Mouse (Mus musculus) forebrain, embryonic 12.5 days (tissue): ENCODE measurements around the gene Cdipt. TPM values are rescaled to one million over a fixed set of nuclear protein-coding genes. Genes with fewer than 3 reads are reported as not detected.

Experiments
- ATAC-seq: fragments of 200-750 bp; cut with Nextera tagmentation; 2 replicates; pipeline ENCODE4 v1.8.0; 2017; ENCODE audit warnings: moderate TSS enrichment; ENCODE audit not compliant: low FRiP score
- H3K27ac ChIP-seq: fragments of 300-500 bp; sonication (generic); 2 replicates; pipeline ENCODE4 v1.5.1; 2016; ENCODE audit warnings: mild to moderate bottlenecking
- H3K27me3 ChIP-seq: fragments of 300-500 bp; sonication (generic); 2 replicates; pipeline ENCODE4 v1.6.1; 2016; ENCODE audit warnings: mild to moderate bottlenecking
- H3K36me3 ChIP-seq: fragments of 300-500 bp; sonication (generic); replicated peaks from 2 replicates; pipeline ENCODE4 v1.6.1; 2016; ENCODE audit warnings: mild to moderate bottlenecking
- H3K4me1 ChIP-seq: fragments of 300-500 bp; sonication (generic); 2 replicates; pipeline ENCODE4 v1.6.1; 2016
- H3K4me2 ChIP-seq: fragments of 300-500 bp; sonication (generic); 2 replicates; pipeline ENCODE4 v1.6.1; 2016; ENCODE audit warnings: mild to moderate bottlenecking, moderate library complexity
- H3K4me3 ChIP-seq: fragments of 300-500 bp; sonication (generic); replicated peaks from 2 replicates; pipeline ENCODE4 v1.5.1; 2016; ENCODE audit warnings: mild to moderate bottlenecking
- H3K9ac ChIP-seq: fragments of 300-500 bp; sonication (generic); 2 replicates; pipeline ENCODE4 v1.6.1; 2016; ENCODE audit warnings: mild to moderate bottlenecking
- H3K9me3 ChIP-seq: fragments of 300-500 bp; sonication (generic); 2 replicates; pipeline ENCODE4 v1.6.1; 2016
- WGBS: fragments of 180-500 bp; shearing (Covaris S2); methylation state at CpG from one replicate; pipeline ENCODE4 v1.1.7; 2016; 5-methylcytosine and 5-hydroxymethylcytosine counted together
- polyA plus RNA-seq: library from polyadenylated mRNA; unstranded; fragments of >200 nt; fragmentation: Nextera tagmentation; extraction: Ambion mirVana; gene quantifications from 2 replicates; pipeline ENCODE4 v1.2.1, GENCODE M21; 2016

Gene Cdipt
- polyA plus RNA-seq, 1 experiment from 2014 or later: 79.6 TPM

DNA sequence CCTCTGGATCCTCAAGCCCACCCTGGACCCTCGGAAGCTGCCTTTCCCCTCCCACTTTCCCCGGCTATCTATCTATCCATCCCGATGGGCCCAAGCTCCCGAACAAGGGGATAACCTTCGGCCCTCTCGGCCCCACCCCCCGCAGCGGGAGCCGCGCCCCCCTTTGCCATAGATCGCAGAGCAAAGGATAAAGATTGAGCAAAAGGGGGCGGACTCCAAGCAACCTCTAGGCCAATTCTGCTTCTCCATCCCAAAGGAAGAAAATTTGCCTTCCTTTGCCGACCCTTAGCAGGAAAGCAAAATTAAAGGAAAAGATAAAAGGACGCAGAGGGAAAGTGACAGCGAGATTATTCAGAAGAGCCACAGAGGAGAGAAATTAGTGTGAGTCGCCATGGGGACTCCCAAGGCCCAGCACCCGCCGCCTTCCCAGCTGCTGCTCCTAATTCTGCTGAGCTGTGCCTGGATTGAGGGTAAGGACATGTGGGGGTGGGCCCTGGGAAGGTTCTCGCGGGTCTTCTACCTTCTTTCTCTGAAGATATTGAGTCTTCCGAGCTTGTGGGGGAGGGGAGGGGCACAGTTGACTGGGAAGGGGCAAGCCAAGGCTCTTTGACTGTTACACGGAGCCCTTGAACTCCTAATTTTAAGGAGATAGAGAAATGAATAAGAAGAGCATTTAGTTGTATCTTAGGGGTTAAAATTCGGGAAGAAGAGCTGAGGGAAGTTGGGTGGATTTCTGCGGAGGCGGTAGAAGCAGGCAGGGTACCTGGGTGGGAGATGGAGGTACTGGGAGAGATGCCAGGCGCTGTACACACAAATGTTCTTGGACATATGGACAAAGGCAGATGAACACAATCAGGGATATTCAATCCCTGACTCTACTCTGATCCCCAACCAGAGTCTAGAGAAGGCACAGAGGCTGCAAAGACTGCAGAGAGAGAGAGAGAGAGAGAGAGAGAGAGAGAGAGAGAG, 24.8 kb upstream of the Cdipt start:
- Histone ChIP-seq H3K4me1 (peaks cover 34% of the 10 kb centered on the region), H3K4me3 (peak overlapping the region; percentile 50), H3K4me2 (peak overlapping the region; percentile 95), H3K9ac (peak overlapping the region; percentile 68), H3K9me3 (no peaks in the 10 kb centered on the region), H3K36me3 (0 out of 2 replicates have a peak, but pooled peaks cover 2% of the 10 kb centered on the region), H3K27ac (peak overlapping the region; percentile 81), H3K27me3 (peaks cover 55% of the 10 kb centered on the region)
- ATAC-seq: 0 out of 2 replicates have a peak, but pooled peaks have one; percentile 16
- WGBS: 5% methylated on average over 26 of the region's 26 CpGs

DNA sequence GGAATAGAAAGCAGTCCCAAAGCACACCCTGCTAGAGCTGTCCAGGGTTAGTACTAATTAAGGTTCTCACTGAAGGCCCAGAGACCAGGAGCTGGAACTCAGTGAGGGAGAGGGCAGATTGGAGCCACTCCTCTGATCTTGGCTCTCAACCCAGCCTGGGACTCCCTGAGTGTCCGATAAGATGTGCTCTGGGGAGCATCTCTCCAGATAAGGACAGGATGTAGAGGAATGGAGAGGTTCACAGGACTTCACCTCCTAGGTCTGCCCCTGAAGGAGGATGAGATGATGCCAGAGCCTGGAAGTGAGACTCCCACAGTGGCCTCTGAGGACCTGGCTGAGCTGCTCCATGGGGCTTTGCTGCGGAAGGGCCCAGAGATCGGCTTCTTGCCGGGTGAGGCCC, 24.0 kb upstream of the Cdipt start:
- peaks cover 34% of the 10 kb centered on the region for H3K4me1 ChIP-seq
- WGBS: 26% methylated on average over 4 of the region's 4 CpGs
- peaks cover 55% of the 10 kb centered on the region for H3K27me3 ChIP-seq
- H3K9me3 ChIP-seq: no peaks in the 10 kb centered on the region
- H3K4me2 ChIP-seq: peak overlapping the region; percentile 95
- no peak overlapping the region for H3K27ac ChIP-seq
- no peaks in the 10 kb centered on the region for H3K36me3 ChIP-seq
- peak overlapping the region; percentile 68 for H3K9ac ChIP-seq
- peak overlapping the region; percentile 50 for H3K4me3 ChIP-seq
- no peak for ATAC-seq

DNA sequence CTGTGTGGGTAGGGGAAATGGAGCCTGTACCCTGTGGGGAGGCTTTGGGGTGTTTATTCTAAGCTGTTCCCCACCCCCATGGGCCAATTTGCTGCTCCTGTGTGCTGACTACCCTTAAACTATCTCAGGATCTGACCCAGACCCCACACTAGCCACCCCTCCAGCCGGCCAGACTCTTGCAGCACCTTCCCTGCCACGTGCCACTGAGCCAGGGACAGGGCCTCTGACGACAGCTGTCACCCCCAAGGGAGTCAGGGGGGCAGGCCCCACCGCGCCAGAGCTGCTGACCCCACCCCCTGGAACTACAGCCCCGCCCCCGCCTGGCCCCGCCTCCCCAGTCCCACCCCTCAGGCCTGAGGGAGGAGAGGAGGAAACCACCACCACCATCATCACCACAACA, 23.1 kb upstream of the Cdipt start:
- Histone ChIP-seq H3K4me2 (peak overlapping the region; percentile 95), H3K4me1 (peaks cover 34% of the 10 kb centered on the region), H3K36me3 (no peaks in the 10 kb centered on the region), H3K27me3 (peaks cover 55% of the 10 kb centered on the region), H3K27ac (no peak overlapping the region), H3K9ac (0 out of 2 replicates have a peak overlapping the region, but pooled peaks have one; percentile 68), H3K9me3 (no peaks in the 10 kb centered on the region), H3K4me3 (peak overlapping the region; percentile 50)
- 3% methylated on average over 8 of the region's 8 CpGs for WGBS
- ATAC-seq: no peak

DNA sequence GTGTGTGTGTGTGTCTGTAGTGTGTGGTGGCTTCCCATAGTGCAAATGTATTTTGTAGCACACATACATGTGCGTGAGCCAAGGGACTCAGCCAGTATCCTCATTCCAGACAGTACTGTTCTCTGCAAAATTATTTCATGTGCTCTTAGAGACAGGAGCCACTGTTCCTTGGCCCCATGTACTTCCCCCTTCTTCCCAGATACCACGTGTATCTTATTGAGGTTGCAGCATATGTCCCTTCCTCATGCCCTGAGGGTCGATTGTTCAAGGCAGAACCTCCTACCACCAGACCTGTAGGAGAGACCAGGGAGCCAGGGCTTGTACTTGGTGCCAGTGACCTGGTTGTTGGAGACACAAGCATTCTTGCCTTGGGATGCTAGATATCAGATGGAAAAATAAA, 20.6 kb upstream of the Cdipt start:
- Histone ChIP-seq H3K36me3 (no peaks in the 10 kb centered on the region), H3K4me1 (peaks cover 14% of the 10 kb centered on the region), H3K4me2 (no peak overlapping the region), H3K9ac (no peak overlapping the region), H3K27ac (no peak overlapping the region), H3K9me3 (no peaks in the 10 kb centered on the region), H3K27me3 (peaks cover 37% of the 10 kb centered on the region), H3K4me3 (no peak overlapping the region)
- no peak for ATAC-seq
- 70% methylated on average over 3 of the region's 3 CpGs for WGBS

DNA sequence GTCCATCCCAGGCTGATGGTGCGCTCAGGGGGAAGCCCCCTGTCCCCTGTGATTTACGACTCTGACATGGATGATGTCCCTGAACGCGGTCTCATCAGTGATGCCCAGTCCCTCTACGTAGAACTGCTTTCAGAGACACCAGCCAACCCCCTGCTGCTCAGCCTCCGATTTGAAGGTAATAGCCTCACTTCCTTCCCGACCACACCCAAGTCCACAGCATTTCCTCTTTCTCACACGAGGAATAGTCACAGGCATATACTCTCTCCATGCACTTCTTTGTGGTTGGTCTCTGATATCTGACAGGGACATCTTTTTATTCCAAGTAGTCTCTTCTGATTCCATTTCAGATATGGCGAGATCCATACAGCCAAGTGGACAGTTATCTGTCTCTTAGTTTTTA, 15.9 kb upstream of the Cdipt start:
- no peak for ATAC-seq
- Histone ChIP-seq H3K4me3 (no peak overlapping the region), H3K9ac (no peak overlapping the region), H3K36me3 (peaks cover 7% of the 10 kb centered on the region; the same call in 1 of the 2 replicates), H3K4me2 (no peak overlapping the region), H3K4me1 (0 out of 2 replicates have a peak, but pooled peaks cover 3% of the 10 kb centered on the region), H3K27me3 (peaks cover 31% of the 10 kb centered on the region), H3K9me3 (no peaks in the 10 kb centered on the region), H3K27ac (no peak overlapping the region)
- WGBS: 80% methylated on average over 9 of the region's 9 CpGs

DNA sequence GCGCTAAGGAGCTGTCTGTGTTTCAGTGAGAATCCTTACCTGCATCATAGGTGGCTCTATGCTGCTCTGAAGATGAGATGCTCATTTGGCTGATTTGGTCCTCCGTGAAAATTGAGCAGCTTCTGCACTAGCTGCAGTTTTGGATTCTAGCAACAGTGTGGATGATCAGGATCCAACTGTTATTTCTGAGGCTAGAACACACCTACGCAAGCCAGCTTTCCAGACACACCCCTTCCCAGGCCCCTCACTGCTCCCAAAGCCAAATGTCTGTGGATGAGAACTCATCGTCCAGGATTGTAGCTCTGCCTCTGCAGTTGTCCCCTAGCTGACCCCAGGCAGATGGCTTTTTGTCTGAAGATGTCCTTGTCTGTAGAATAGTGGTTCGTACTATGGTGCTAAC, 14.6 kb upstream of the Cdipt start:
- Histone ChIP-seq H3K4me1 (0 out of 2 replicates have a peak, but pooled peaks cover 3% of the 10 kb centered on the region), H3K36me3 (peaks cover 7% of the 10 kb centered on the region; the same call in 1 of the 2 replicates)

DNA sequence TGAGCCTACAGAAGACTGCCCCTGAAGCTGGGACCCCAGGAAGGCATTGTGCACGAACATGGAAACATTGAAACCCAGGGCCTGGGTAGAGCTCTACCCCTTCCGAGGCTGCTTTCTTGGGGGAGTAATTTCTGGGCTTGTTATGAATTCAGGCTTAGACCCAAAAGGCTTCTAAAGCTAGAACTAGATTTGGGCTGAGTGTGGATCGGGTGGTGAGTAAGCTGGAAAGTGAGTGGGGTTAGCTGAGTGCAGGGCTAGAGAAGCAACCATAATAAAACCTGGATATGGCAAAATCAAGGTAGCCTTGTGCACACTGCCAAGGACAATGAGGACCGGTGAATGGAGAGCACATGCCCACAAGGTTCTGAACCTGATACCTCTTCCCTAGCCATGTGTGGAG, 13.7 kb upstream of the Cdipt start:
- H3K27me3 ChIP-seq: peaks cover 31% of the 10 kb centered on the region
- 92% methylated on average over 4 of the region's 4 CpGs for WGBS
- H3K27ac ChIP-seq: no peak overlapping the region
- no peak for ATAC-seq
- no peaks in the 10 kb centered on the region for H3K9me3 ChIP-seq
- H3K4me1 ChIP-seq: 0 out of 2 replicates have a peak, but pooled peaks cover 3% of the 10 kb centered on the region
- no peak overlapping the region for H3K9ac ChIP-seq
- no peak overlapping the region for H3K4me2 ChIP-seq
- no peak overlapping the region for H3K4me3 ChIP-seq
- H3K36me3 ChIP-seq: peaks cover 10% of the 10 kb centered on the region; the same call in 1 of the 2 replicates

More for the DNA sequence above, 14.6 kb upstream of the Cdipt start:
- Histone ChIP-seq H3K9ac (no peak overlapping the region), H3K4me3 (no peak overlapping the region), H3K27ac (no peak overlapping the region), H3K9me3 (no peaks in the 10 kb centered on the region), H3K4me2 (no peak overlapping the region), H3K27me3 (peaks cover 31% of the 10 kb centered on the region)
- ATAC-seq: no peak
- WGBS: 87% methylated on average over 5 of the region's 5 CpGs

DNA sequence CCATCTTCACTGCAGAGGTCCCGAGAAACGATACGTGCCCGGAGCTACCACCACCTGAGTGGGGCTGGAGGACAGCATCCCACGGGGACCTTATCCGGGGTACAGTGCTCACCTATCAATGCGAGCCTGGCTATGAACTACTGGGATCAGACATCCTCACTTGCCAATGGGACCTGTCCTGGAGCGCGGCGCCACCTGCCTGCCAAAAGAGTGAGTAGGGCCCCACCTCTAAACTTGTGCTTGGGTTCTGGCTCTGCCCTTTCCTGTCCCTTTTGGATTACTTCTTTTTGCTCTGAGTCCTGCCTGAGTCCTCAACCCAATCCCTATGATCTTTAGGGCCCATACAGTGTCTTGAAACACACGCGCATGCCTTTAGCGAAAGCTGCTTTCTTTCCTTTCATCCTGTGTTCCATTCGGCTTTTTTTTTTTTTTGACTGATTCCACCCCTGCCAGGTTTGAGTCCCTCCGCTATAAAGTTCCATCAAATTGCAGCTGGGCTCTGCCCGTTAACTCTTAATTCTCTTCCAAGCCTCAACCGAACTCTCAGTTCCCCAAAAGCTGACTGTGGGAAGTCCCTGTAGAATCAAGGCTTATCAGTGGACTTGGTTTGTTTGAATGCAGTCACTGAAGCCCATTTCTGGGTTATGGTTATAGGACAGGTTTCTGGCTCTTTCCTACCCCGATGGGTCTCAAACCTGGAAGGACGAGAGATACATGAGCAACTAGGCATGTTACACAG, 12.0 kb upstream of the Cdipt start:
- peak overlapping the region; percentile 19; the same call in 1 of the 2 replicates for H3K4me2 ChIP-seq

DNA sequence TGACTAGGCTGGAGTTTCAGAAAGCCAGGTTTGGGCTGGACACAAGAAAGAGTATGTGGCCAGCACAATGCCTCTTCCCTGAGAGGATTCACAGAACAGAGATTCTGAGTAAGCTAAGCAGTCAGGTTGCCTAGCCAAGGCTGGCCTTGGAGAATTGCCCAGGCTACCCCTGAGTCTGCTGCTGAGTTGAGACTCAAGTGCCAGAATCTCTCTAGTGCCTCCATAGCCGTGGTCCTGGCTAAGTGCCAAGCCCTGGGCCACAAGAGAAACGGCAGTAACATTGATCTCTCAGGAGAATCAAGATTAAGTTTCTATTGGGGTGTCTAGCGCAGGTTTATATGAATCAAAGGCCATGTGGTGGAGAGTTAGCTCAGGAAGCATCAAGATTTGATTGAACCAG, 10.1 kb upstream of the Cdipt start:
- Histone ChIP-seq H3K36me3 (peaks cover 18% of the 10 kb centered on the region; the same call in 1 of the 2 replicates), H3K27ac (no peak overlapping the region), H3K4me2 (no peak overlapping the region), H3K27me3 (peaks cover 31% of the 10 kb centered on the region), H3K9ac (no peak overlapping the region), H3K9me3 (no peaks in the 10 kb centered on the region), H3K4me3 (no peak overlapping the region), H3K4me1 (0 out of 2 replicates have a peak, but pooled peaks cover 3% of the 10 kb centered on the region)
- ATAC-seq: no peak
- 71% methylated on average over 3 of the region's 3 CpGs for WGBS

More for the DNA sequence above, 12.0 kb upstream of the Cdipt start:
- no peak overlapping the region for H3K27ac ChIP-seq
- no peak for ATAC-seq
- H3K9ac ChIP-seq: no peak overlapping the region
- H3K4me3 ChIP-seq: no peak overlapping the region
- no peaks in the 10 kb centered on the region for H3K9me3 ChIP-seq
- H3K36me3 ChIP-seq: peaks cover 18% of the 10 kb centered on the region; the same call in 1 of the 2 replicates
- H3K27me3 ChIP-seq: peaks cover 31% of the 10 kb centered on the region
- 0 out of 2 replicates have a peak, but pooled peaks cover 3% of the 10 kb centered on the region for H3K4me1 ChIP-seq
- 29% methylated on average over 19 of the region's 19 CpGs for WGBS

DNA sequence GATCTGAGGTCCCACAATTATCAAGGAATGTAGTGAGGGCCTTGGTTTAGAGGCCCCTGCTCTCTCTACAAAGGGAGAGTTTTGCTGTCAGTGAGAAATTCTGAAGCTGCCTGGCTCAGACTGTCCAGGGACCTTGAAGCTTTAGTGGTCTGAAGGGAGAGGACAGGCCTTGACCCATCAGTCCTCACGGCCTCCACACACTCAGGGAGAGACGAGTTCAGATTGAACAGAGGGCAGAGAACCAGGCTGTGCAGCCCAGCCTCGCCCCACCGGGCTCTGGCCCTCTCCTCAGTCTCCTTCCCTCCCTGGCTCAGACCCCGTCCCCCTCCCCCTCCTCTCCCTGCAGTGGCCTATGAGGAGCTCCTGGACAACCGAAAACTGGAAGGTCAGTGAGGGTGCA, 8.4 kb upstream of the Cdipt start:
- ATAC-seq: no peak
- Histone ChIP-seq H3K9ac (no peak overlapping the region), H3K4me2 (no peak overlapping the region), H3K27me3 (peaks cover 19% of the 10 kb centered on the region), H3K4me1 (0 out of 2 replicates have a peak, but pooled peaks cover 3% of the 10 kb centered on the region), H3K9me3 (no peaks in the 10 kb centered on the region), H3K4me3 (no peak overlapping the region), H3K27ac (no peak overlapping the region), H3K36me3 (peaks cover 12% of the 10 kb centered on the region; the same call in 1 of the 2 replicates)
- 63% methylated on average over 6 of the region's 6 CpGs for WGBS

DNA sequence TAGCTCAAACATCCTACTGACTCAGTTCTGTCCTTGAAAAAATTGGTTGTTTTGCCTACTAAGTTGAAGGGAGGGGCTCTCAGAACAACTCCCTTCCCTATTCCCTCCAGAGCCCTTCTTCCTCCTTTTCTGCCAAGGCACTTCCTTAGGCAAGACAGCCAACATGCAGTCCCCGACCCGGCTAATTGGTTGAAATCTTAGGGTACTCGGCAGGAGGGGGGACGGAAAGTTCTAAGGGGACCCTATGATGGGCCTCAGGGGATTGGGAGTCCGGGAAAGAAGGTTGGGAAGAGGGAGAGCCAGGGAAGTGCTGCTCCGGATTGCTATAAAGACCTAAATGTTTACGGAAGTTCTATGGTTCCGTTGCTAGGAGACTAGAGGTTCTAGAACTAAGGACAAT, 221 bp upstream of the Cdipt start:
- ATAC-seq: peak; percentile 51
- no peak overlapping the region for H3K9ac ChIP-seq
- no peaks in the 10 kb centered on the region for H3K27me3 ChIP-seq
- no peak overlapping the region for H3K27ac ChIP-seq
- H3K9me3 ChIP-seq: no peaks in the 10 kb centered on the region
- peak overlapping the region; percentile 80 for H3K4me2 ChIP-seq
- H3K4me3 ChIP-seq: peak overlapping the region; percentile 100
- WGBS: 13% methylated on average over 8 of the region's 8 CpGs
- H3K36me3 ChIP-seq: peaks cover 27% of the 10 kb centered on the region
- H3K4me1 ChIP-seq: peaks cover 11% of the 10 kb centered on the region
